Mouse (Mus musculus) layer of hippocampus, adult 18-20 months (tissue): ENCODE data around the gene Fcer1g. TPM values are rescaled to one million over a fixed set of nuclear protein-coding genes. Genes with fewer than 3 reads are reported as not detected.
A peak's percentile ranks its signal among the peaks of the same experiment; 100 is the strongest.
"Not testable (repeated sequence)": the region's sequence is repeated elsewhere in the genome, so short reads cannot be mapped to it uniquely, and the experiment has no call there.

Source experiments
- DNase-seq, 2 experiments: peaks; one replicate each; pipeline ENCODE4 v3.0.0; 2022; ENCODE audit warnings: low spot score in 2 of 2
- total RNA-seq, 2 experiments: library from RNA; stranded (reverse); gene quantifications; 2 replicates each; pipeline ENCODE4 v1.2.3; 2021

The Fcer1g gene
- total RNA-seq, 2 experiments from 2014 or later: 16.3 to 20.8 TPM

DNA sequence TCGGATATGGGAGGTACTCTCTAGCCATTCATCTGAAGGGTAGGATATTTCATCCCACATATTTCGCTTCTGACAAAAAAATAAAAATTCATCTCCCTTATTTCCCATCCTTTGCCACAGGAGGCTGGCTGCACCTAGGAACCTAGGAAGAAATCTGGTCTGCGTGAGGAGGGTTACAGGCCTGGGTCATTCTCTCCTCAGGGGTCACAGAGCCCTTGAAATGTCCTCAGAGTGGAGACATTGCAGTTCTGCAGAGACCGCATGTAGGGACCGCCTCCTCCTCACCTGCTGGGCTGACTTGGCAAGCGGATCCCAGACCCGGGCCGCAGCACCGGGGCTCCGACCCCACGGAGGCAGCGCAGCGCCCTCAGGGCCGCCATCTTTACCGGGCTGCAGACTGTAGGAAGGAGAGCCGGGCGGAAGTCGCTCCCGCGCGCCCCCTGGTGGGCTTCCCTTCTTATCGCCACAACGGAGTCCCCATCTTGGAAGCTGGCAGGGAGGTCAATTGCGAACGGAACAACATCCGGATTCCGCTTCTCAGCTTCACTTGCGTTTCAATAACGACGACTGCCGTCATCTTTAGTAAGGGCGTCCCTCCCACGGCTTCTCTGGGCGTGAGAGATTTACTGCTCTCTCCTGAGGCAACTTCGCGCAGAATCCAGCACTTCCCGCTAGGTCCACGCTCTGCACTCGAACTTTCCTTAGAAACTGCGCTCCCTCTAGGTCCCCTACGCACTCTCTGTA is 12.7 kb upstream of the Fcer1g start:
- peak; percentile 98 to 99 for DNase-seq

DNA sequence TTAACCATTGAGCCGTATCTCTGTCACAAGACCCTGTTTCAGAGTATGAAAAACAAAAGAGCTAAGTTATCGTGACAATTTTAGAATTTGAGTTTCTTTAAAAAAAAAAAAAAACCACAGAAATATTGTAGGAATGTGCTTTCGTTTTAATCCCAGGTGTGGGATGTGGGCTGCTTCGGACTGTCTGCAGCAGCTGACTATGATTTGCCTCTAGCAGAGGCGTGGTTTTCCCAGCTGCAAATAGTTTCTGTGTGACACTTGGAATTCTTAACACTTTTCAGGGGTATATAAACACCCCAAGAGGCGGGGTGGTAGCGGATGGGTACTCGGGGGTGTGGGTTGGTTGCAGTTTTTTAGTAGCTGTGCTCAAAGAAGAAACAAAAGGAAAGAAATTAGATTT is 11.2 kb upstream of the Fcer1g start:
- DNase-seq: no peak

DNA sequence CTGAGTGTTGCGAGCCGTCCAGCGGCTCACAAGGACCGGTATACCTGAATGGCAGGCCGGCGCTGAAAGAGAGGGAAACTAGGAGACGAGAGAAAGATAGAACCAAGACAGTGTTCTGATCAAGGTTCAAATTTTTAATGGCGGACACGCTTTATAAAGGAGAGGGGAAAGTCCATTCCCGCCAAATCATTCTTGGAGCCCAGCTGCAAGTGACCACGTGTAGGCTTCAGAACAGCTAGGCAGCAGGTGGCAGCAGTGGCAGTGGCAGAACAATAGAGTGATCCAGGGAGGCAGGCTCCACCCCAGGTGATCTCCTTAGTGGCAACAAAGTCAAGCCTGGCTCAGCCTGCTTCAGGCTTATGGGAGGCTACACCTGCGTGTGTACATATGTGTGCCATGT is 7.8 kb upstream of the Fcer1g start:
- not testable (repeated sequence) for DNase-seq

DNA sequence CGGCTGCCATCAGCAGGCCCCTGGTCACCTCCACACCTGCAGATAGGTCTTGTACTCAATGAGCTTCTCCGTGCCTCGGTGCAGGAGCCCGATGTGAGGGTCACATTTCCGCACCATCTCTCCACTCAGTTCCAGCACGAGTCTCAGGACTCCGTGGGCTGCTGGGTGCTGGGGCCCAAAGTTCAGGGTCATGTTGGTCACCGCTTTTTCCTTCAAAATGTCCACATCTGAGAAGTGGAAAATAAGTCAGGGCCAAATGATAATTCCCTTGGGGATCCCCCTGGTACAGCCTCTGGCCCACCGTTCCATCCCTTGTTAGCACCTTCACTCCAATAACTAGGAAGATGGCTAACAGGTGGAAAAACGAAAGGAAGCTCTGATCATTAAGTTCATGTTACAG is 6.7 kb upstream of the Fcer1g start:
- no peak for DNase-seq

DNA sequence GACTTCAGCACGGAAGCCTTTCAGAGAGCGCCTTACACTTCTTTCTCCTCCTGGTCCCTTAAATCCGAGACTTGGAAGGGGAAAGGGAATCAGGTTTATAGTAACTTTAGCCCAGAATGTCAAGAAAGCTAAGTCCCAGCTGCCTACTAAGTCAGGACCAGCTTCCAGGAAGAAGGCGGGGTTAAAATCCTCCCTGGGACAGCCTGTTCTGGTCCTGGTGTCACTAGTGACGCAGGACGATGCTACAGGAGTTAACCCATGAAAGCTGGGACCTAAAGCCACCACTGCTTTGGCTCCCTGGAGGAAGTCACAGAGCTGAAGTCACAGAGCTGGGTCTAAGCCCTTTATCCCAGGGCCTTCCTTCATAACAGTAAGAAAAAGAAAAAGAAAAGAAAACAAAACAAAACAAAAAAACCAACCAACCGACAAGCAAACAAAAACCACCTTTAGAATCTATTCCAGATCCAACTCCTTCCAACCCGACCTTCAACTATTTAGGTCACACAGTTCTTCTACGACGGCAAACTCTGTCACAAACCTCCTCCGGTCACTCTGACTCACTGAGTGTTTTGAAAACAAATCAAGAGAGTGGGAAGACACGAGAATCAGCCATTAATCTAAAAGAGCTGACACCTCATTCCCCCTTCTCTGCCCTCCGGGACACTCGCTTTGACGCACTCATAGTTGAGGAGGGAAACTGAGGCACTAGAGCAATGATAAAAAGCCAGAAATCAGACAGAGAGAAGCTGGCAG is 6.0 kb upstream of the Fcer1g start:
- no peak for DNase-seq

DNA sequence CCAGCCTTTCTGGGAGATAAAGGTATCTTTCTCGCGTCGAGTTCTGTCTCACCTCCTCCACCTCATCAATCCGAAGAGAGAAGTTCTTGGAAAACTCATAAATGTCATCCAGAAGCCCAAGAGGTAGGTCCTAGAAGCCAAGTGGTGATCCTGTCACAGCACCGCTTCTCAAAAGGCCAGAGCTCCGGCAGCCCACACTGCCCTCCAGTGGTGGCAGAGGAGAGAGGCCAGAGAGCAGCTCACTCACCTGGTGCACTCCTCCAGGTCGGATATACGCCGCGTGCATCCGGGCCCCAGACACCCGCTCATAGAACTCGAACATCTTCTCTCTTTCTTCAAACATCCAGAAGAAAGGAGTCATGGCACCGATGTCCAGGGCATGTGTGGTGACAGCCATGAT is 4.3 kb upstream of the Fcer1g start:
- no peak for DNase-seq

DNA sequence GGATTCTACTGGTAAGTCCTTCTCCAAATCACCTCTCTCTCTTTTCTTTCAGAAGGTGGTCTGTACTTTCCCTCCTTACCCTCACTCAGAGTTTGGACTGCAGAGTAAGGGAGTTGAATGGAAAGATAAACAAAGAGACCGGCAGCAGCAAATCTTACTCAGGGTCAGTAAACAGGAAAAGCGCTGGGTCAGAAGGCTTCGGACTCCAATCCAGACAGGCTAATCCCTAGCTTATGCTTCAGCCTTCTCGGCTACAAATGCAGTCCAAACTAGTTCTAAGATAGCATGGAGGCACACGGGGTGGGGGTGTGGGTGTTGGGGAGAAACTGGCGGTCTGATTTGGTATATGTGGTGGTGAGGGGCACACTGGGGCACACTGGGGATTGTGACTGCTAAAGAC is 3.3 kb upstream of the Fcer1g start:
- no peak for DNase-seq

DNA sequence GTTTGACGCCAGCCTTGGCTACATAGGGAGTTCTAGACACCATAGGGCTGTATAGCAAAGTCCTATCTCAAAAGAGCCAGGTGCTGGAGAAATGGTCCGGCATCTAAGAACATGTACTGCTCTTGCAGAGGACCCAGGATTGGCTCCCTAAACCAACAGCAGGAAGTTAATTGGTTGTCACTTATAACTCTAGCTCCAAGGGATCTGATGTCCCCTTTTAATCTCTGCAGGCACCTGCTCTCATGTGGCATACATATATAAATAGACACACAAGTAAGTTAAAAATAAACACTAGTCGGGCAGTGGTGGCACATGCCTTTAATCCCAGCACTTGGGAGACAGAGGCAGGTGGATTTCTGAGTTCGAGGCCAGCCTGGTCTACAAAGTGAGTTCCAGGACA is 1.6 kb upstream of the Fcer1g start:
- no peak for DNase-seq

DNA sequence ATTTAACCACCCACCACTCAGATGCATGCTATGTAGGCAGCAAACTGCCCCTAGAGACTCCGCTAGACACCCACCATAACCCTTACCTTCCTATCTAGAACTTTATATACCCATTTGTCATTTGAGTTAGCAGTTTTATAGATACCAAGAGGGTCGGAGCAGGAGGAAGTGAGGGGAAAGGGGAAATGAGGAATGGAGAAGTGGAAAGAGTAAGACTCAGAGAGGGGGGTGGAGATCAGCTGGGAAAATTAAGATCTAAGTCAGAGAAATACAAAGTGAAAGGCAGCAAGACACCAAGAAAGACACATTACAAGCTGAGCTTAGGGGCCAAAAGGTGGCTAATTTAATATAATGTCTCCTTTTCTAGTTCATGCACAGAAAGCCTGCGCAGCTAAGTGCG is 373 bp upstream of the Fcer1g start:
- no peak for DNase-seq

DNA sequence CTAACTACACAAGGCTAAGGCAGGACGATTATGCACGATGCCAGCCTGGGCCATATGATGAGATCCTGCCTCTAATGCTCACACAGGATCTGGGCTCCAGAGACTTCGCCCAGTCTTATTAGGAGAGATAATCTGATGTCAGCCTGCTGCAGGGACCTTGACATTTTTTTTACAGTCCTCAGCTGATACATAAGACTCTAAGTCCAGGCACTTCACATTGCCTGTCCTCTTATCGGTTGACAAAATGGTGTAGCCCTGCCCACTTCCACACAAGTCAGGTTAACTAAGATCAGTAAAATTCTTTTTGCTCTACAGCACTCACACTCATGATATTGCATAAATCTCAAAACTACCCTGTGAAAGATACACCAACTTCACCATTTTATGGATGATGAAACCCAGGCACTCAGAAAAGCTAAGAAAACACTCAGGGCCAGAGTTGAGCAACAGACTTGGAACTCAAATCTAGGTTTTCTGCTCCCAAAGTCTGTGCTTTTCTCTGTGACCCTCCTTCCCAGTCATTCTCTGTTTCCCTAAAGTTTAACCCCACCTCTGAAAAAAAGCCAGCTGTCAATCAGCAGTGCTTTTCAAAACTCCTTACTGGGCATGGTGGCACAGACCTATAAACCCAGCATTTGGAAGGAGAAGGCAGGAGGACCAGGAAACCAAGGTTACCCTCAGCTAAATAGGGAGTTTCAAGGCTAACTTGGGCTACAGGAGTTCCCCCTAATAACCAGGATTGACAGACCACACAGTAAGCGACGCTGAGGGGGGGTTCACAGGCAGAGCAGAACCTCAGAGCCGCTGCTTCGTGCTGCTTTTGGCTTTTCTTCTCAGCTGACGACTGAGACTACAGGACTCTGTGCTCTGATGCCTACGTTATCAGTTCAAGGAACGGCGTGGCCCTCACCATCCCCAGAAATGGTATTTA is 1.1 kb downstream of the Fcer1g start:
- no peak for DNase-seq

DNA sequence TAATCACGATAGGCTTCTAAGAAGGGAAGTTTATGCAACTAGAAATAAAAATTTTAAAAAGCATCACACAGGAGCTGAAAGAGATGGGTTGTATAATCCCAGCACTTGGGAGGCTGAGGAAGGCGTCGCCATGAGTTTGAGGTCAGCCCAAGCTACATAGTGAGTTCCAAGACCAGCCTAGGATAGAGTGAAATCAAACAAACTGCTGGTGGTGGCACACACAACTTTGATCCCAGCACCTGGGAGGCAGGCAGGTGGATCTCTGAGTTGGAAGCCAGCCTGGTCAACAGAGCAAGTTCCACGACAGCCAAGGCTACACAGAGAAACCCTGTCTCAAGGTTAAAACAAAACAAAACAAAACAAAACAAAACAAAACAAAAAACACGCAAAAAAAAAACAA is 1.8 kb downstream of the Fcer1g start:
- no peak for DNase-seq

DNA sequence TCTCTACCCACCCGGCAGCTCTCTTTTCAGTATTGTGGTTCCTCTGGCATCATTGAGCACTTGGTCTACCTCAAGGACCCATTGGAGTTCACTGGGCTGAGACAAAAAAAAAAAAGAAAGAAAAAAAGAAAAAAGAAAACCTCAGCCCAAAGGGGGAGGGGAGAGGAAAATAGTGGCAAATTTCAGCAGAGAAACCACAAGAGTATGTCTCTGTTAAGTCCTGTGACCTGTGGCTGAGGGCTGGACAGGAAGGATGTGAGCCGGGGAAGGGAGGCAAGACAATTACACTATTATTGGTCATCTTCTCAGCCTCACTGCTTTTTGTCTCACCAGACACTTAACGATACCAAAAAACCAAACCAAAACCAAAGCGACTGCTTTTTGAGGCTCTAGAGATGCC is 2.3 kb downstream of the Fcer1g start:
- no peak for DNase-seq

DNA sequence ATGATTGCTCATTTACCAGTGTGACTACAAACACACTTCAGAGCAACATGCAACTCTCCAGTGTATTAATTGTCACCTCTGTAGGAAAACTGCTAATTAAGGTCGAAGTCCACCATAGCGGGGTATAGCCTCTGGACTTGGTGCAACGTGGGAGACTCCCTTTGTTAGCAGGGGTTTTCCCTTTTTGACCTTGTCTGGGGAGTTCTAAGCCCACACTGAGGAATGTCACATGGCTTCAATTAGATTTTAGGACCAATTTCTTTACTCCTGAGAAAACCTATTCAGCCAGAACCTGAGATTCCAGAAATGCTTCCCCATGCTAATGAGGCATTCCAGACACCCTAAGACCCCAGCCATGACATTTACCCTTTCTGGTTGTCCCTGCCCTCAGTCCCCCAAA is 4.0 kb downstream of the Fcer1g start:
- no peak for DNase-seq

DNA sequence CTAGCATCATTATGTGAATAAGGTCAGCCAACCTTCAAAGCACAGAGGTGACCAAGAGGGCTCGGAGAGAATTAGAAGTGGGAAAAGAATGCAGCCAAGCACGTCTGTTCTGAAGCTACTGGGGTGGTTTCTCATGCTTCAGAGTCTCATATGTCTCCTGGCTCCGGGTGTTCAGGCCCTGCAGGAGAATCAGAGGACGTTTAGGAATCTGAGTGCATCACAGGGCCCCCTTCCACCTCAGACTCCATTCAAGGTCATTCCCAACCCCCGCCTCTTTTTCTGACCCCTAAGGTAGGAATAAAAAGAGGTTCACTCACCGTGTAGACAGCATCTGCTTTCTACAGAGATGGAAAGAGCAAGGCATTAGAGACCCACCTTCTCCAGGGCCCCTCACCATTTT is 4.4 kb downstream of the Fcer1g start:
- no peak for DNase-seq

DNA sequence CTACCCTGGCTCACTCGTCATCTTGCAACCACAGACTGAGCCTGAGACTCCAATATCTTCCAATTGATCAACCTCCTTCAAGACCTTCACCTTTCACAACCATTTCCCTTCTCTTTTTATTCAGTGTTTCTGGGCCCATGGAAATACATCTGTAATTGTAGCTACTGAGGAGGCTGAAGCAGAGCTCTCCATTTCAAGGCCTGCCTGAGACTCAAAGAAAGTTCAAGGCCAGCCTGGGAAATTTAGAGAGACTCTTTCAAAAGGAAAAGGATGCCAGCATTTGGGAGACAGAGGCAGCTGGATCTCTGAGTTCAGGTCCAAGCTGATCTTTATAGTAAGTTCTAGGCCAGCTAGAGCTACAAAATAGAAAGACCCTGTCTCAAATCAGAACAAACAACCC is 6.3 kb downstream of the Fcer1g start:
- no peak for DNase-seq

DNA sequence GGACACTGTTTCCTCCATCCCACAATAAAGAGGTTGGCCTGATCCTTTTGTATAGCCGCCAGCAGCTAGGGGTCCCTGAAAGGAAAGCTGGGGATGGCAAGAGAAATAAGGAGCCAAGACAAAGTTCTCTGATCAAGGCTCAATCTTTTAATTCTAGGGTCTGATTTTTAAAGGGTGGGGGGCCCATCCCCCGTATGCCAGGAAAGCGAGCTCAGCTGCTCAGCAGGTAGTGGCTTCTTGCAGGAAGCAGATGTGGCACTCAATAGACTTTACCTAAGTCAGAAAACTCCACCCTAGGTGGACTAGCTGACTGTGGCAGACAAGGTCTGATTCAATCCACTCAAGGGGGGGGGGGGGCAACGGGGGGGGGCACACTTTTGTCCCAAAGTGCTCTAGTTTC is 7.4 kb downstream of the Fcer1g start:
- no peak for DNase-seq

DNA sequence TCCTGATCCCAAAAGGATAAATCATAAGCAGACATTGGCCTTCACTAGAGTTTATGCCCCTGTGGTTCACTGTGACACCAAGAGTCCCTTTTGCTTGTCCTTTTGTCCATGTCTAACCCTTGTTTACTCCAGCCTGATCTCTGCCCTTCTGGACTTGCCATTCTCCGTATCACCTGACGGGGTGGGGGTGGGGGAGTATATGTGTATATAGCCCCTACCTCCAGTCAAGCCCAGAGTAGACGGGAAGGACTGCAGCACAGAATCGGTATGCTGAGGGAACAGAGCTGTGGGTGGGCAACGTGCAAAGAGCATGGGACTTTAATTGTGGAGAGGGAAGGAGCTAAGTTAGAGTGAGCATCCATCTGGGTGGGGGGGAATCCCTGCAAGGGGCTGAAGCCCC is 9.3 kb downstream of the Fcer1g start, which contains the start of gene Apoa2:
Apoa2 (plus strand) TSS at position 198 of the 400 bp plus-strand sequence.
- no peak for DNase-seq

DNA sequence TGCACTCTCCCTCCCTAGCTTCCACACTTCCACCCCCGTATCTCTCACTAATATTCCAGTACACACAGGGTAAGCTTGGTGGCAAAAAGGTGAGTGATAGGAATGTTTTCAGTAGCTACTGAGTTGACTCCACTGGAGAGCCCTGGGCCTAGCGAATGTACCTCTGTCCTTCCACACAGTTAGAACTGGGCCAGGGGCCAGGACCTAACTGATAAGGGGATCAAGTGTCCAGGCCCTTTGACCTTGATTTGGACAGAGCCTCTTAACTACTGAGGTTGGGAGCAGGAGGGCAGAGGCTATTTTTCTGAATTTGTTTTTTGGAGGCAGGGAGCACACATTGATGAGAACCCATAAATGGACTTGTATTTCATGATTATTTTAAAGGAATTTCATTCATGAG is 10.4 kb downstream of the Fcer1g start:
- no peak for DNase-seq

DNA sequence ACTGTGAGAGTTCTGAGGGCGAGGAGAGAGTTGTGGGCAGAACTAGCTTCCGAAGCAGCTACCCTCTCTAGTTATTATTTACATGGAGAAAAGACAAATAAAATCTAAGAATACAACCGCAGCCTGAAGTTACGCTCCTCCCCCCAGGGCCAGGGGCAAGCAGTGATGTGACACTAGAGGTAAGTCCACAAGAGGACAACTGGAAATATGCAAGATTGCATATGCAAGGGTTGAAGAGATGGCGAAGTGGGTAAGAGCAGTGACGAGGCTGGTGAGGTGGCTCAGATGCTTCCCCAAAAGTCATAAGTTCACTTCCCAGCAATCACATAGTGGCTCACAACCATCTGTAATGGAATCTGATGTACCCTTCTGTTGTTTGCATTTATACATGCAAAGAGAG is 11.0 kb downstream of the Fcer1g start:
- DNase-seq: no peak

DNA sequence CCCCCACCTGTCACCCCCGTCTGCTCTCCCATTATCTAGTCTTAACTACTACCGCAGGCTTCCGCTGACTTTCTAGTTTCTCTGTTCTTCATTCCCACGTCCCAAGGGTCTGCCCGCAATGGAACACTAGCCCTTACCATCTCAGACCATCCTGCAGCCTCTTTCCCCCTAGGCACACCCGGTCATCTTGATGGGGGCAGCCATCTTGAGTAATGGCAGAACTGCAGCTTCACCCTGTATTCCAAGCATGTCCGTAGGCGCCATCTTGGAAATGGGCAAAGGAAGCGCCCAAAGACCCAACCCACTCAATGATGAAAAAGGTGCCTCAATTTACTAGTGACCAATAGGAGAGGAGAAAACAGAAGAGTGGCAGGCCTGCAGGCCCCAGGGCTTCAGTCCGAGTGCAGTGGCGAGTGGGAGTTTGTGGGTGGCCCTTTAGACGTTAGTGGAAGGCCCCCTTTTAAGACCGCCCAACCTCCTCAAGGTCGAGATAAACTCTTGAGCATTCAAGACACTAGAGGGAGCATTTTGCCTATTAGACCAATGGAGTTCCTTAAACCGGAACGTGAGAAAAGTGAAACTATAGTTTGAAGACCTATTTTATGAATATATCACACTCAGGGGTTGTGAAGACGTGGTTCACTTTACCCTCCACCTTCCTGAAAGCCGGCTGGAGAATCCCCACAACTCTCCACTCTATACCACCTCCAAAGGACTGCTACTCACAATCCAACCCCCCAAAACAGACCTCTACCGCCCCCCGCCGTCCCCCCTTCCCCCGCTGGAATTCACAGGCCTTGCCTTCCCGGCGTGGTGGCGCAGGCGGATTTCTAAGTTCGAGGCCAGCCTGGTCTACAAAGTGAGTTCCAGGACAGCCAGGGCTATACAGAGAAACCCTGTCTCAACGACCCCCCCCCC is 11.7 kb downstream of the Fcer1g start, which contains the start of gene Tomm40l:
Tomm40l (minus strand) TSS at position 277 of the 918 bp plus-strand sequence.
- peak; percentile 97 to 98 for DNase-seq
